Mouse (Mus musculus): ENCODE measurements around the gene Usp6nl. TPM values are rescaled to one million over a fixed set of nuclear protein-coding genes. Genes with fewer than 3 reads are reported as not detected.

Gene Usp6nl
- polyA plus RNA-seq, 1 experiment from 2014 or later: 13.7 TPM

DNA sequence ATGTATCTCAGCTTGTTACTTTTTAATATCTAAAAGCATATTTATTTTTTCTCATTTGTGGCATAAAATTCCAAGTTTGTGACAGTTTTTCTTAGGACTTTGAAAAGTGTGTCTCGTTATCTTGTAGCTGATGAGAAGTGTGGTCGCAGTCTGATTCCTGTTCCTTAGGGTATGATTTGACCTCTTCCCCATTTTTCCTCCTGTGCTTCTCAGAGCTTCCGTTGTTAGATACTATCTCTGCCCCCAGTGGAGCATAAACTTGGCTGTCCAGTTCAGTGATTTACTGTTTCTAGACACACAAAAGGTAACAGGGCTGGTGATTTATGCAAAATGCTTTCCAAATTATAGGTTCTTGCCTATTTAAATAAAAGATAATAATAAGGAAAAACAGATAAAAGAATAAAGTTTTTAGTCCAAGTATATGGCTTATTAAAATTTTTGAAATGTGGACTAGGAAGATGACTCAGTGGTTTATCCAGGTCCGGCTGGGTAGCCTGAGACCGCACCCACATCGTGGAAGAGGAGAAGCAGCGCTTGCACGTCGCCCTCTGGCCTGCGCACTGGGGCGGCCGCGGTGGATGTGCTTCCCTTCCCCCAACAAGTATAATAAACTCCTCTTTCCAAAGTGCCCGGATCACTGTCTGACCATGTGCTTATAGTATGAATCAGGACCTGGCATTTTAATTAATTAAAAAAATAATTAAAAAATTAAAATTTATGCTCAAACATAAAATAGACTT lies 62.1 kb downstream of the Usp6nl start:
- WGBS: 94% methylated on average over 14 of the region's 14 CpGs
- Histone ChIP-seq H3K36me3 (replicated peaks) (no peaks in the 10 kb centered on the region), H3K9ac (no peak overlapping the region), H3K4me2 (no peak overlapping the region), H3K27ac (no peak overlapping the region), H3K4me3 (replicated peaks) (no peak overlapping the region), H3K9me3 (no peaks in the 10 kb centered on the region), H3K27me3 (no peaks in the 10 kb centered on the region), H3K4me1 (peaks cover 10% of the 10 kb centered on the region; the same call in 1 of the 2 replicates)
- ATAC-seq (ENCODE audit: low FRiP score): peak; percentile 46; the same call in 1 of the 2 replicates

GRCm38 (mm10) chr2:6389162-6389561 lies 66.7 kb downstream of the Usp6nl start:
- Histone ChIP-seq H3K4me2 (no peak overlapping the region), H3K27me3 (no peaks in the 10 kb centered on the region), H3K4me1 (peaks cover 7% of the 10 kb centered on the region; the same call in 1 of the 2 replicates), H3K4me3 (replicated peaks) (no peak overlapping the region), H3K36me3 (replicated peaks) (no peaks in the 10 kb centered on the region), H3K9me3 (no peaks in the 10 kb centered on the region), H3K27ac (no peak overlapping the region), H3K9ac (no peak overlapping the region)
- ATAC-seq (ENCODE audit: low FRiP score): no peak
- WGBS: 97% methylated on average over 3 of the region's 3 CpGs

DNA sequence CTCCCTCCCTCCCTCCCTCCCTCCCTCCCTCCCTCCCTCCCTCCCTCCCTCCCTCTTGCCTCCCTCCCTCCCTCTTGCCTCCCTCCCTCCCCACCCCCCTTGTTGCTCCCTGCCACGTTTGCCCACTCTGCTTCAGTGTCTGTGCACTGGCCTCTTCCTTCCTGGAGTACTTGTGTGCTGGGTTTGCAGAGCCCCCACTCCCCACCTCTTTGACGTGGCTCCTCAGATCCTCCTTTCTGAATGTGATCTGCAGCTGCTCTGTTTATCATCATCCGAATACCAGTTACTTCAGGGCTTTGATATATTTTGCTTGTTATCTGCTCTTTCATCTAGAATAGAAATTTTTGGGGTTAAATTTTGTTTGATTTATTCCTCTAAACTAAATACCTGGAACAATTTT lies 68.8 kb downstream of the Usp6nl start:
- H3K4me3 ChIP-seq (replicated peaks): no peak overlapping the region
- ATAC-seq (ENCODE audit: low FRiP score): no peak
- H3K9me3 ChIP-seq: no peaks in the 10 kb centered on the region
- WGBS: 59% methylated on average over 3 of the region's 3 CpGs
- H3K27ac ChIP-seq: no peak overlapping the region
- no peak overlapping the region for H3K9ac ChIP-seq
- peaks cover 9% of the 10 kb centered on the region; the same call in 1 of the 2 replicates for H3K4me1 ChIP-seq
- no peak overlapping the region for H3K4me2 ChIP-seq
- no peaks in the 10 kb centered on the region for H3K36me3 ChIP-seq (replicated peaks)
- no peaks in the 10 kb centered on the region for H3K27me3 ChIP-seq

GRCm38 (mm10) chr2:6391940-6392339 lies 69.5 kb downstream of the Usp6nl start:
- H3K36me3 ChIP-seq (replicated peaks): no peaks in the 10 kb centered on the region
- H3K4me2 ChIP-seq: no peak overlapping the region
- peaks cover 9% of the 10 kb centered on the region; the same call in 1 of the 2 replicates for H3K4me1 ChIP-seq
- no peak for ATAC-seq (ENCODE audit: low FRiP score)
- WGBS: 93% methylated on average over 6 of the region's 6 CpGs
- H3K9me3 ChIP-seq: no peaks in the 10 kb centered on the region
- H3K27ac ChIP-seq: no peak overlapping the region
- no peaks in the 10 kb centered on the region for H3K27me3 ChIP-seq
- no peak overlapping the region for H3K4me3 ChIP-seq (replicated peaks)
- H3K9ac ChIP-seq: no peak overlapping the region

- 79% methylated on average over 7 of the region's 7 CpGs for WGBS
- H3K4me3 ChIP-seq (replicated peaks): no peak overlapping the region
- no peak overlapping the region for H3K4me2 ChIP-seq
- no peak overlapping the region for H3K27ac ChIP-seq
- H3K36me3 ChIP-seq (replicated peaks): no peaks in the 10 kb centered on the region
- no peaks in the 10 kb centered on the region for H3K27me3 ChIP-seq
- no peaks in the 10 kb centered on the region for H3K9me3 ChIP-seq
- no peak overlapping the region for H3K9ac ChIP-seq
- H3K4me1 ChIP-seq: peaks cover 2% of the 10 kb centered on the region; the same call in 1 of the 2 replicates
- no peak for ATAC-seq (ENCODE audit: low FRiP score)
Measured at GRCm38 (mm10) chr2:6395851-6396625, 73.6 kb downstream of the Usp6nl start.

DNA sequence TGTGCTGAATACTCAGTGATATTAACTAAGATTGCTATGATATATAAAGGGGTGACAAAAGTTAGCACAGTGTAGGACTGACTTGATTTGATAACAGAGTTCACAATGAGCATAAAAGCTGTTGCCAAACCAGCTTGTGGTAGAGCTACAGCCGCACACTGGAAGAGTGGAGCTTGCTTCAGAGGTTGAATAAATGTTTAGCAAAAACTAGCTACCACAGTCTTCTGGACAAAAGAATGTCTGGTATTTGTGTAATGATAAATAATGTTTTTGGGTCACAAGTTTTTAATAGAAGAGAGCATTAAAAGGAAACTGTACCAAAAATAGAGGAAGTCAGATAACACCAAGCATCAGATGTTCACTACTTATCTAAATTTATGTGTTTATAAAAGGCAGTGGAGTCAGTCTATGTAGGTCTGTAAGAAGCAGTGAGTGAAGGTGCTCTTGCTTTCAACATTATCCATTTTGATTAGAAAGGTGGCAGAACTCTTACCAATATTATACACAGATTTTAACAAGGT lies 74.2 kb downstream of the Usp6nl start:
- Histone ChIP-seq H3K4me1 (peaks cover 2% of the 10 kb centered on the region; the same call in 1 of the 2 replicates), H3K4me2 (no peak overlapping the region), H3K36me3 (replicated peaks) (no peaks in the 10 kb centered on the region), H3K27ac (no peak overlapping the region), H3K9me3 (no peaks in the 10 kb centered on the region), H3K27me3 (no peaks in the 10 kb centered on the region), H3K4me3 (replicated peaks) (no peak overlapping the region), H3K9ac (no peak overlapping the region)
- WGBS: 88% methylated on average over 1 of the region's 1 CpGs
- no peak for ATAC-seq (ENCODE audit: low FRiP score)

DNA sequence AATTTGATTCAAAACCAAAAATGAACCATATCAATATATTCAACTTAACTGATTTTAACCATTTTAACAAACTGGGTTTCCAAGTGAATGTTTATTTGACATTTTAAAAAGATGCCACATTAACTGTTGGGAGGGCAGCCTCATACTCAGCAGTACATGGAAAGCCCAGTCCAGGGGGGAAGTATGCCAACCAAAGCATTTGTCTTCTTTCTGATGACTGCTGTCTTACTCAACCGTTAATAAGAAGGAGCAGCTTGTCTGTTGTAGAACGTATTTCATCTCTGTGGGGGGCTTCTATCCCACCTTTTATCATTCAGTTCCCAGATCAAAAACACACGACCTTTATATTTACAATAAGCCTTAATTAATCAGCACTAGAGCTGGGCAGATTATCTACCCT lies 74.7 kb downstream of the Usp6nl start:
- ATAC-seq (ENCODE audit: low FRiP score): no peak
- Histone ChIP-seq H3K4me1 (peaks cover 2% of the 10 kb centered on the region; the same call in 1 of the 2 replicates), H3K36me3 (replicated peaks) (no peaks in the 10 kb centered on the region), H3K4me2 (no peak overlapping the region), H3K27ac (no peak overlapping the region), H3K9me3 (no peaks in the 10 kb centered on the region), H3K4me3 (replicated peaks) (no peak overlapping the region), H3K9ac (no peak overlapping the region), H3K27me3 (no peaks in the 10 kb centered on the region)
- 30% methylated on average over 3 of the region's 3 CpGs for WGBS

DNA sequence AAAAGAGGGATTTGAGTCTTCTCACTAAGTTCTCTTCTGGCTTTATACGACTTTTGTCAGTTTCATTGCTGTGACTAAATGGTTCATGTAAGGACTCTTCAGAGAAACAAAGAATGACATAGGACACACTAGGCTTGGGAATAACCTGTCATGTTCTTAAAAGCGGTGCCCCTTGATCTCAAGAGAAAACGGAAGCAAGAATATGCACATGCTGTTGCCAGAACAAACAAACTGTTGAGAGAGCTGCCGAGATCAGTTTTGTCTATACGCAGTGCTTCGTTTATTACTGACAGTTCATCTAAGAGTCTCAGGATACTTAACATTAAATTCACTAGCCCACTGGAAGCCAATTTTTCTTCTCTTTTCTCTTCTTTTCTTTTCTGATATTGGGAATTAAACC lies 76.4 kb downstream of the Usp6nl start:
- no peaks in the 10 kb centered on the region for H3K9me3 ChIP-seq
- H3K4me3 ChIP-seq (replicated peaks): no peak overlapping the region
- H3K9ac ChIP-seq: no peak overlapping the region
- no peaks in the 10 kb centered on the region for H3K27me3 ChIP-seq
- no peak for ATAC-seq (ENCODE audit: low FRiP score)
- peaks cover 11% of the 10 kb centered on the region for H3K4me1 ChIP-seq
- no peak overlapping the region for H3K27ac ChIP-seq
- no peaks in the 10 kb centered on the region for H3K36me3 ChIP-seq (replicated peaks)
- no peak overlapping the region for H3K4me2 ChIP-seq
- 92% methylated on average over 6 of the region's 6 CpGs for WGBS

DNA sequence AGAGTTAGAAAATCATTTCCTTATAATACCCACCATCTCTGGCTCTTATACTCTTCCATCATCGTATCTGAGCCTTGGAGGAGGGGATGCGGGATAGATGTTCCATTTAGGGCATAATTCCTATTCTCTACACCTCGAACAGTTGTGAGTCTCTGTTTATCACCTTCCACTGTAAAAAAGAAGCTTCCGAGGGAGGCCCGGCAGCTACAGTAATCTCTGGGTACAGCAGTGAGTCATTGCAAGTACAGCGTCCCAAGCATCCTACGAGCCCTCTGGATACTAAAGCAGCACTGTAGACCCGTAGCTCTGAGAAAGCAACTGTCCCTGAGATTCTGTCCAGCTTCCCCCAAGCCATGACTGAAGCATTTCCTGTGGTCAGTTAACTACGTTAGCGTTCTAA lies 78.6 kb downstream of the Usp6nl start:
- Histone ChIP-seq H3K9ac (no peak overlapping the region), H3K36me3 (replicated peaks) (no peaks in the 10 kb centered on the region), H3K4me1 (peaks cover 23% of the 10 kb centered on the region), H3K4me3 (replicated peaks) (no peak overlapping the region), H3K27me3 (no peaks in the 10 kb centered on the region), H3K27ac (no peak overlapping the region), H3K4me2 (no peak overlapping the region), H3K9me3 (no peaks in the 10 kb centered on the region)
- no peak for ATAC-seq (ENCODE audit: low FRiP score)
- 91% methylated on average over 10 of the region's 10 CpGs for WGBS

DNA sequence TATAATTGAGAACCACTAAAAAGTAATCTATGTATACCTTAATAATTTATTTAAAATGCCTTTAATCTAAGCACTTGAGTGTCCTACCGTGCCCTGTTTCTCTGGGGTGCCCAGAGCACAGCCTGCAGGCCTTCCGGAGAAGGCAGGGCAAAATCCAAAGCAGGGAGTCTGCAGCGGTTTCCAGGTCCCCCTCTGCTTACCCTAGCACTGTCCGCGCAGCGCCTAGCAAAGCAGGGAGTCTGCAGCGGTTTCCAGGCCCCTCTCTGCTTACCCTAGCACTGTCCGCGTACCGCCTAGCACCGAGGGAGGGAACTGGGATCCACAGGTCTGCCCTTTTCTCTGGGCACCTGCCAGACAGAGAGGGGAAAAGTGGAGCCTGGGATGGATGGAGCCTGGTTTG lies 80.9 kb downstream of the Usp6nl start:
- H3K4me1 ChIP-seq: peaks cover 27% of the 10 kb centered on the region
- H3K4me2 ChIP-seq: no peak overlapping the region

GRCm38 (mm10) chr2:6403991-6404390 lies 81.5 kb downstream of the Usp6nl start:
- Histone ChIP-seq H3K4me2 (no peak overlapping the region), H3K9me3 (no peaks in the 10 kb centered on the region), H3K36me3 (replicated peaks) (peaks cover 1% of the 10 kb centered on the region; the same call in 1 of the 2 replicates), H3K27me3 (no peaks in the 10 kb centered on the region), H3K4me3 (replicated peaks) (no peak overlapping the region), H3K4me1 (peaks cover 27% of the 10 kb centered on the region), H3K9ac (no peak overlapping the region), H3K27ac (no peak overlapping the region)
- 51% methylated on average over 3 of the region's 3 CpGs for WGBS
- ATAC-seq (ENCODE audit: low FRiP score): no peak

More for the DNA sequence above, 80.9 kb downstream of the Usp6nl start:
- peak overlapping the region; percentile 30; the same call in 1 of the 2 replicates for H3K9ac ChIP-seq
- WGBS: 5% methylated on average over 11 of the region's 11 CpGs
- peak; percentile 54; the same call in 1 of the 2 replicates for ATAC-seq (ENCODE audit: low FRiP score)
- no peaks in the 10 kb centered on the region for H3K9me3 ChIP-seq
- no peak overlapping the region for H3K4me3 ChIP-seq (replicated peaks)
- H3K27ac ChIP-seq: no peak overlapping the region
- no peaks in the 10 kb centered on the region for H3K27me3 ChIP-seq
- H3K36me3 ChIP-seq (replicated peaks): no peaks in the 10 kb centered on the region

- H3K4me2 ChIP-seq: no peak overlapping the region
- WGBS: 81% methylated on average over 7 of the region's 7 CpGs
- no peak overlapping the region for H3K4me3 ChIP-seq (replicated peaks)
- no peaks in the 10 kb centered on the region for H3K9me3 ChIP-seq
- H3K4me1 ChIP-seq: peaks cover 32% of the 10 kb centered on the region
- peaks cover 8% of the 10 kb centered on the region; the same call in 1 of the 2 replicates for H3K36me3 ChIP-seq (replicated peaks)
- ATAC-seq (ENCODE audit: low FRiP score): no peak
- H3K27me3 ChIP-seq: no peaks in the 10 kb centered on the region
- H3K9ac ChIP-seq: no peak overlapping the region
- H3K27ac ChIP-seq: no peak overlapping the region
Measured at GRCm38 (mm10) chr2:6404627-6405026, 82.2 kb downstream of the Usp6nl start.

All from forebrain, embryonic 12.5 days (tissue).